Mouse (Mus musculus): Measurements from ENCODE around the gene Pphln1. TPM values are rescaled to one million over a fixed set of nuclear protein-coding genes. Genes with fewer than 3 reads are reported as not detected.

Pphln1 gene
- polyA plus RNA-seq, 1 experiment from 2014 or later = 43.4 TPM

GRCm38 (mm10) chr15:93530703-93531032 is 132.5 kb downstream of the Pphln1 start:
- no peaks in the 10 kb centered on the region for H3K27me3 ChIP-seq (ENCODE audit: control insufficient read depth, insufficient read depth, low read length)
- no peak overlapping the region for H3K4me2 ChIP-seq (replicated peaks; ENCODE audit: low read depth, low read length)
- no peak for ATAC-seq (ENCODE audit: low FRiP score, low TSS enrichment)
- H3K4me1 ChIP-seq (ENCODE audit: control insufficient read depth, insufficient read depth, low read length) = peaks cover 13% of the 10 kb centered on the region; the same call in 1 of the 2 replicates
- H3K36me3 ChIP-seq (ENCODE audit: control insufficient read depth, insufficient read depth, low read length) = no peaks in the 10 kb centered on the region
- no peaks in the 10 kb centered on the region for H3K9me3 ChIP-seq (ENCODE audit: control insufficient read depth, low read length)
- no peak overlapping the region for H3K9ac ChIP-seq (ENCODE audit: low read depth, low read length)
- H3K27ac ChIP-seq (ENCODE audit: low read depth, low read length) = no peak overlapping the region
- 72% methylated on average over 3 of the region's 3 CpGs for WGBS
- no peak overlapping the region for H3K4me3 ChIP-seq (ENCODE audit: low read length)

DNA sequence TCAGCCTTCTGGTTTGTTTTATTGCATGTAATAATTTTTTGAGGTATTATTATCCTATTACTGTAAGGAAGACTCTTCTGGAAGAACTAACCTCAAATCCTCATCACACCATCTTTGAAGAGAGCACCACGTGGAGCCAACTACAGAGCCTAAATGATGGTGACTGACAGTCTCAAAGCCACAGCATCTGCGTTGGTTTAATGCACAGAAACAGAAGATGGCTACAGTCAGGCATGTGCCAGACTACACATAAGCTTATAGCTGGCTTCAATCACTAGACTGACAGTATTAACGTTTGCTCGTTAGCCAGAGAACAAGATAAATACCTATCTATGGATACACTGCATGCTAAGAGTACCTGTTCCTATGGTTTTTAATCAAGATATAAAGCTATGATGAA is 138.0 kb downstream of the Pphln1 start:
- no peak overlapping the region for H3K4me3 ChIP-seq (ENCODE audit: low read length)
- 0 out of 2 replicates have a peak, but pooled peaks cover 4% of the 10 kb centered on the region for H3K4me1 ChIP-seq (ENCODE audit: control insufficient read depth, insufficient read depth, low read length)
- WGBS = 86% methylated on average over 4 of the region's 4 CpGs
- no peaks in the 10 kb centered on the region for H3K27me3 ChIP-seq (ENCODE audit: control insufficient read depth, insufficient read depth, low read length)
- ATAC-seq (ENCODE audit: low FRiP score, low TSS enrichment) = no peak
- no peaks in the 10 kb centered on the region for H3K36me3 ChIP-seq (ENCODE audit: control insufficient read depth, insufficient read depth, low read length)
- H3K9me3 ChIP-seq (ENCODE audit: control insufficient read depth, low read length) = no peaks in the 10 kb centered on the region
- H3K27ac ChIP-seq (ENCODE audit: low read depth, low read length) = no peak overlapping the region
- no peak overlapping the region for H3K4me2 ChIP-seq (replicated peaks; ENCODE audit: low read depth, low read length)
- H3K9ac ChIP-seq (ENCODE audit: low read depth, low read length) = no peak overlapping the region

DNA sequence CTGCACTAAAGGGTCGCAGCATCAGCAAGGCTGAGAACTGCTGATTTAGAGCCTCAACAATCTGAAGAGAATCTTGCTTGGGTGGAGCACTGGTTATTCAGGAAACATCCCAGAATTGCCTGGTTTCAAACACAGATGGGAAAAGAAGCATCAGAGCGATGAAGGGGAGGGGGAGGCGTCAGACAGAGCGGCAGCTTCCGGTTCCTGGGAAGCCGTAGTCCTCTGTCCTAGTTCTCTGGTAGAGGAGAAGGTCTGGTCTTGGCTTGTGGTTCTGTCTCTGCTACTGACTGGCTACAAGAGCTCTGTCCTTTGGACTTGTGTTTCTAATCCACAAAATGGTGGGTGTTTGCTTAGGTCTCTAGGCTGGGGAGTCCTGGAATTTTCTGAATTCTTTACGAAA is 139.6 kb downstream of the Pphln1 start:
- Histone ChIP-seq H3K36me3 (ENCODE audit: control insufficient read depth, insufficient read depth, low read length) (no peaks in the 10 kb centered on the region), H3K4me3 (ENCODE audit: low read length) (no peak overlapping the region), H3K27me3 (ENCODE audit: control insufficient read depth, insufficient read depth, low read length) (no peaks in the 10 kb centered on the region), H3K27ac (ENCODE audit: low read depth, low read length) (no peak overlapping the region), H3K9me3 (ENCODE audit: control insufficient read depth, low read length) (no peaks in the 10 kb centered on the region), H3K4me1 (ENCODE audit: control insufficient read depth, insufficient read depth, low read length) (0 out of 2 replicates have a peak, but pooled peaks cover 4% of the 10 kb centered on the region), H3K4me2 (replicated peaks; ENCODE audit: low read depth, low read length) (no peak overlapping the region), H3K9ac (ENCODE audit: low read depth, low read length) (no peak overlapping the region)
- WGBS = 73% methylated on average over 7 of the region's 7 CpGs
- ATAC-seq (ENCODE audit: low FRiP score, low TSS enrichment) = no peak

DNA sequence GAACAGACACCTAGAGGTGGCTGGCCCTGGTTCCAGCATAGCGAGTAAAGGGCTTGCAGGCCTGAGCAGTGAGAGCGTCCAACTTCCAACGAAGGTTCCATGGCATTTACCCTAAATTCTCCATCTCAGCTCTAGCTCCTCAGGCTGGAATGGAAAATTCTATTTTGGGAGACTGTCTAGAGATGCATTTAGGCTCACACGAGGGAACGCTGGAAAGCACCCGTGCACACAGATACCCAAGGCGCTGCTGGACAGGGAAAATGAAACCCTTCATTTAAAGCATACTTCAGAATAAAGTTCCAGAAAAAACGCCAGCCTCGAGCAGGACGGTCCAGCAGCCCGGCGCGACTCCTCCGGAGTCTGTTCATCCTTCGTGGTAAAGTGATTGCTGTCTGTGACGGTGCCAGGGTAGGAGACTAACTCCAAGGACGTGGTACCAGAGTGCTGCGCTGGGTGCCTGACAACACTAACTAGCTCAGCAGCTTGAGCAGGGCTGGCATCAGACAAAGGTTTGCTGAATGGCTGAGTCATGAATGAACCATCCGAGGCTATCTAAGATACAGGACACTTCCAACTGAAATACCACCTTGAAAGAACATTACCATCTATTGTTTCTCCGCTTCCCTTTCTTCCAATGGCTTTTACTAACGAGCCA is 140.5 kb downstream of the Pphln1 start:
- no peaks in the 10 kb centered on the region for H3K9me3 ChIP-seq (ENCODE audit: control insufficient read depth, low read length)
- H3K9ac ChIP-seq (ENCODE audit: low read depth, low read length) = no peak overlapping the region
- ATAC-seq (ENCODE audit: low FRiP score, low TSS enrichment) = no peak
- 0 out of 2 replicates have a peak, but pooled peaks cover 4% of the 10 kb centered on the region for H3K4me1 ChIP-seq (ENCODE audit: control insufficient read depth, insufficient read depth, low read length)
- no peak overlapping the region for H3K27ac ChIP-seq (ENCODE audit: low read depth, low read length)
- no peaks in the 10 kb centered on the region for H3K27me3 ChIP-seq (ENCODE audit: control insufficient read depth, insufficient read depth, low read length)
- H3K4me3 ChIP-seq (ENCODE audit: low read length) = no peak overlapping the region
- WGBS = 83% methylated on average over 21 of the region's 21 CpGs
- H3K4me2 ChIP-seq (replicated peaks; ENCODE audit: low read depth, low read length) = no peak overlapping the region
- no peaks in the 10 kb centered on the region for H3K36me3 ChIP-seq (ENCODE audit: control insufficient read depth, insufficient read depth, low read length)

DNA sequence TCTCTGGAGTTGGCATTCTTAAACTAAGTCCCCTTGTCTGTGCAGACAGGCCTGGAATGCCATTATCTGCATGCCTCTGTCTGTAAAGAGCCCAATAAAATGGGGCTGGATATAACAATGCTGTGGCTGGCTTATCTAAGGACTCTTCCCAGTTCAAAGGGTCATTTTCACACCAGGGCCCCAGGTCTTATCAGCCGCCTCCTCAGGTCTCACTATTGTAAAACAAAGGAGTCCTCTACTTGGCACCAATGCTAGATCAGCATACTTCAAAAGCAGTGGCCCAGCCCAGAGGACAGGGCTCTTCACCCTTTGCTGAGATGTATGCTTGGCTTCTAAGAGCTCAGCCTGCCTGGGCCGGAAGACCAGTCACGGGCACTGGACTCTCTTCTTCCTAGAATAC is 141.3 kb downstream of the Pphln1 start:
- Histone ChIP-seq H3K9me3 (ENCODE audit: control insufficient read depth, low read length) (no peaks in the 10 kb centered on the region), H3K27ac (ENCODE audit: low read depth, low read length) (no peak overlapping the region), H3K9ac (ENCODE audit: low read depth, low read length) (no peak overlapping the region), H3K4me1 (ENCODE audit: control insufficient read depth, insufficient read depth, low read length) (0 out of 2 replicates have a peak, but pooled peaks cover 4% of the 10 kb centered on the region), H3K4me2 (replicated peaks; ENCODE audit: low read depth, low read length) (no peak overlapping the region), H3K36me3 (ENCODE audit: control insufficient read depth, insufficient read depth, low read length) (no peaks in the 10 kb centered on the region), H3K4me3 (ENCODE audit: low read length) (no peak overlapping the region), H3K27me3 (ENCODE audit: control insufficient read depth, insufficient read depth, low read length) (no peaks in the 10 kb centered on the region)
- 80% methylated on average over 3 of the region's 3 CpGs for WGBS
- ATAC-seq (ENCODE audit: low FRiP score, low TSS enrichment) = no peak

Other genes with a start within 250 kb of the Pphln1 start
- 12.7 and 21.6 TPM in 2 replicates for gene Gxylt1, start 123.2 kb upstream of the Pphln1 start, polyA plus RNA-seq (2014; fragmentation: Nextera tagmentation; extraction: Ambion mirVana)
- 114 and 116 TPM in 2 replicates for gene Yaf2, start 61.4 kb upstream of the Pphln1 start, polyA plus RNA-seq (2014; fragmentation: Nextera tagmentation; extraction: Ambion mirVana)
- gene Zcrb1, start within 50 bp of the Pphln1 start, polyA plus RNA-seq (2014; fragmentation: Nextera tagmentation; extraction: Ambion mirVana) = 134 and 165 TPM in 2 replicates
- 12.6 and 27.7 TPM in 2 replicates for gene Prickle1, start 197.5 kb downstream of the Pphln1 start, polyA plus RNA-seq (2014; fragmentation: Nextera tagmentation; extraction: Ambion mirVana)

All from kidney, embryonic 14.5 days (tissue).